Mouse (Mus musculus): ENCODE measurements around the gene Dmgdh.

Gene Dmgdh

DNA sequence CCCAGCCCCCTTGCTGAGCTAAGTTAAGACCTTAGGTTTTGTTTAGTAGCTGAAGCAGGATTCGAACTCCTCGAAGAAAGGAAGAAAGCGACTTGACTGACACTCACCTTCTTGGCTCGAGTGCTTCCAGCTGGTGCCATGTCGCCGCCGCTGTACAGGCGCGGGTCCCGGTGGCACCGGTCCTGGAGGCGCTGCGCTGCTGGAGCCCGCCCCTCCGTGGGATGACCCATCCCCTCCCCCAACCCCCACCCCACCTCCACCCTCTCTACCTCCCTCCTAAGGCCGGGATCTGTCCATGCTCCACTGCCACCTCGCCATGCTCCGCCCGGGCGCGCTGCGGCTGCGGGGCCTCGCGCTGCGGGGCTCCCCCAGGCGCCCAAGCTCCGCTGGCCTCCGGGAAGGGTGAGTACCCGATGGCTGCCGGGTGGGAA, at the start of gene Dmgdh, which contains the start of gene Bhmt2:
TSS of gene Dmgdh (plus strand) at position 303 of the 431 bp plus-strand sequence.
TSS of gene Bhmt2 (minus strand) at position 172 of the 431 bp plus-strand sequence.
- DNase-seq (ENCODE audit: low spot score), result no peak

DNA sequence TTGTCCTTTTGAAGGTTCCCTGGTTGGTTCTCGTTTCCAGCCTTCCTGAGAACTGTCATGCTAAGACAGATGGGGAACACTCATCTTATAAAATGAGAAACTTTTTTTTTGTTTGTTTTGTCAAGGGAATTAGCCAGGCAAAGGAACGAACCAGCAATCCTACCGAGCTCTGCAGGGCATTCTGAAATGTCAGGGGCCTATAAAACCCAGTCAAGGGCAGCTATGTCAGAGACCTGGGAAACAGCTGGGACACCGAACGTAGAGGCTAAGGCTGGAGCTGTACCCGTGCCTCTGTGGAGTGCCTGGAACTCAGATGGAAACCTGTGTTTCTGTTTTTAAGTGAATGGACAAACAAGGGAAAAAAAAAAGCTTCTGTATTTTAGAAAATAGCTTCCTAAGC, 45.4 kb upstream of the Dmgdh start:
- no peak for DNase-seq (ENCODE audit: low spot score)

DNA sequence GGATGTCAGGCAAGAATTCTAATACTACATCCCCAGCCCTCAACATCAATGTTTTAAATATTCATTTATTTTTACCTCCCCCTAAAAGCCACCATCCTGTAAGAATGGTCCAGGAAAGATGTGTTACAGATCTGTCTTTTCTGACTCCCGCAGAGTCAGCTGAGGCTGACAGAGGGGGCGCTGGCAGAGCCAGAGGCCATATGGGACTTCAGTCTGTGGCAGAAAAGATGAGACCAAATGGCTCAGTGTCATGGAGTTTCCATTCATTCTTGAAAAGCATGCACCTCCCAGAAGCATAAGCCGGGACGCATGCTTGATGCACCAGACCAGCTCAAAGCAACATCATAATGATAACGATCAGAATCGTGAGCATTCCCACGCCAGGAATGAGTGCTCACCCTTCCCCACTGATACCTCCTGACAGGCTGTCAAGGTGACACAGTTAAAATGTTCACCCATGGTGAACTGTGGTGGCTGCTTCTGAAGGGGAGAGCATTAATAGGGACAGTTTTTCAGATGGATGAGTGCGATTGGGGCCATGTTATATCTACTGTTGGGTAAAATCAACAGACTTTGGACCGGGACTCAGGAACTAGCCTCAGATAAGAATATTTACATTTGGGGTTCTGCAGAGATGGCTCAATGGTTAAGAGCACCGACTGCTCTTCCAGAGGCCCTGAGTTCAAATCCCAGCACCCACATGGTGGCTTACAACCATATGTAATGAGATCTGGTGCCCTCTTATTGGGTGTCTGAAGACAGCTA, 43.1 kb upstream of the Dmgdh start:
- DNase-seq (ENCODE audit: low spot score), result no peak

DNA sequence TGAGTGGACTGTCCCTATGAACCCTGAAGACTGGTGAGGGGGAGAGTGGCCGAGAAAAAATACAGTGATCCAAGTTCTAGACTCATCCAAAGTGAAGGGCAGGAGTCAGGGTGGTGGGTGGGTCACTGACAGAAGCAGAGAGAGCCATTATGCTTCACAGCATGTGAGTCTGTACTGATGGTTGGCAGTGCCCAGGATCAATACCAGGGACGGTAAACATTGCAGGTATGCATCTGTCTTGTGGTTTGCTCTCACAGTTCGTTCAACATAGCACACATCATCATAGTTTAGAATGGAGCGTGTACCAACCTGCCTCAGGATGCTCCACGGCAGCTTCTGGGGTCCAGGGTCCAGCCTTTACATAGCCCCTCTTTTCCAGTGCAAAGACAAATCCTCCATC, 41.3 kb upstream of the Dmgdh start:
- no peak for DNase-seq (ENCODE audit: low spot score)

DNA sequence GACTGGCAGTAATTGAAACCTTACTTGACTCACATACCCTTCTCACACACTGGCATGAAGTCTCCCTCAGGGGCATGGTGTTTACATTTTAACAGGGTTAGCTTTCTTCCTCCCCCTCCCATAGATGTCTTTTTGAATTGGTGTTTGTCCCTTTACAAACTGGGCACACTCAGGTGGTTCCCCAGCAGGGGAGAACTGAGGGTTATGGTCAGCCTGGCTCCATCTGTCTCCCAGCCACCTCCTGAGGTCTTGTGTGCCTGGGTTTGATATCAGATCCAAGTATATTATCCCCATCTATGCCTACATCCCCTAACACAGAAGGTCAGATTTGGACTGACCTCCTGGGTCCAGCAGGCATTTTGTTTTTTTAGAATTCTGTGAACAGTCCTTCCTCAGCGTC, 37.7 kb upstream of the Dmgdh start:
- DNase-seq (ENCODE audit: low spot score), result no peak

DNA sequence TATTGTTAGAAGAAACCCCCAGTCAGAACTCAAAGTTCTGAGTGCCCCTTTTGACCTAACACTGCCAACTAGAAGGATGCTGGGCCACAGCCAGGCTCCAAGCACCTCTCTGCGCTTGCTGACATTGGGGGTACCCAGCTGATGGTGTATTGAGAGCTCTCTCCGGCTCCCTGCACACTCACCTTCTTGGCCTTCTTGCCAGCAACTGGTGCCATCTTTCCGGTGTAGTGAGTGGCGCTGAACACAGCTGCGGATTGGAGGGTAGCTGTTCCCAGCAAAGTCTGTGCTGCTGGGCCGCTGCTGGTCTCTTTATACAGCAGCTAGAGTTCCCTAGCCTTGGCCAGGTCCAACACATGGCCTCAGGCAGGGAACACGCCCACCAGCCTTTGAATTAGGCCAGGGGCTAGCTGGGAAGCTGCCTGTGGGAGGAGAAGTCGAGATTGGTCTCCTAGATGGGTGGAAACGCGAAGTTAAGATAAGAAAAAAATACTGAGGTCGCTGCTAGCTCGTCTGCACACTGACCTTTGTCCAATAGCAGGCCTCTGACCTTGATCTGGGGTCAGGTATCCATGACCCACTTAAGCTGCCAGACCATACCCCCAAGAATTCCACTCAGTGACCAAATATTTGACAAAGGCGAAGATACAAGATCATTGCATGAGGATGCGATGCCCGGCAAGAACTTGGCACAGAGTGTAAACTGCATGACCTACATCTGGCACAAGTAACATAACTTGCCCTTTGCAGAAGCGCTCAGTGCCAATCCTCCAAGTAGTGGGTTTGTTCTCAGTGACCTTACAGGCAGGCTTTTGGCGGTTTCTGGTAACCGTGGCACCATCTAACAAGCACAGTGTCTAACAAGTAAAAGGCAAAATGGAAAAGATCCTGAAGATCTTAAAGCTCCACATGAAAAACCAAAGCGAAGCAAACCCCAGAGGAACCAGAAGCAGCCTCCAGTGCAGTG, 36.7 kb upstream of the Dmgdh start, which contains the start of gene Bhmt:
TSS of gene Bhmt (minus strand) at position 680 of the 964 bp plus-strand sequence.
- no peak for DNase-seq (ENCODE audit: low spot score)

DNA sequence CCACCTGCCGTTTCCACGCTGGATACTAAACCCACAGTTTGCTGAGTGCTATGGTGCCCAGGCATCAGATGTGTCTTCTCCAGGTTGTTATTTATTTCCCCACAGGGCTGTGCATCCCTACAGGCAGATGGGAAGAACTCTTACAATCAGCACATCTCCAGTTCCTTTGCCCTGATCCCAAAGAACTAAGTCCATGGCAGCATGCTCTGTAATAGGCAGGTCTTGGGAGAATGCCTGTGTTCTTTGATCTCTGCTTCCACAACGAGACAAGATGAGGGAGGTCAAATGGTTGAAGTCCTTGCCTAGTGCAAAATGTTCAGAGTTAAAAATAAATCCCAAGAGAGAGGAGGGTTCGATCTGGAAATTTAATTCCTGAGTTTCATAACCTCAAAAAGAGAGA, 34.6 kb upstream of the Dmgdh start:
- no peak for DNase-seq (ENCODE audit: low spot score)

DNA sequence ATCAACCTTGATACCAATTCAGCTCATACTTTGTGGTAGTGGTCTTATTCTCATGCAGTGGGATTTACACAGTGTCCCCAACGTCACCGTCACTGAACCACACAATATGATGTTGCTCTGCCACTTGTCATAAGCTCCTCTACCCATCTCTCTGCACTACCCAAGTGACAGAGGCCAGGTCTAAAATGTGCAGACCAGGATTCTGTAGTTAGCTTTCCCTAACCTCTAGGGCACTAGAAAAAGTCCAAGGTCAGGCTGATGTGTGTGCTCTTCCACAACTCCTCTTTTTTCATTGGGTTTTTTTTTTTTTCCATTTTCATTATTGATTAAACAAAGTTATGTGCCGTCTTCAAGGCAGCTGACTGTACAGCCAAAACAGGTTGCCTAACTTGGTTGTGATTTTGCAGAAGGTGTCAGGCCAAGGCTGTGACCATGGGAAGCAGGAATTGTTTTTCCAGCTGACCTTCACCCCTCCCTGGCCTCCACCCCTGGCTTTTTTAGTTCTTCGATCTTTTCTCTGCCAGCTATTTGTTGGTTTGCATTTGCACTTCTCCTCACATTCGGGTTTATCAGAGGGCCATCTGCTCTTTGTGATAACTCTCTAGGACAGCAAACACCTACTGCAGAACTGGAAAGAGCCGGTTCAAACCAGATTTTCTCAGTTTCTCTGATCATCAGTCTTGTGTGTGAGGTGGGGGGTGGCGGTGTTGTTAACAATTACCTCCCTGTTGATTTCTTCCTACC, 25.7 kb upstream of the Dmgdh start:
- DNase-seq (ENCODE audit: low spot score), result no peak

- no peak for DNase-seq (ENCODE audit: low spot score)
These were observed 20.9 kb upstream of the Dmgdh start for GRCm38 (mm10) chr13:93653382-93653781.

DNA sequence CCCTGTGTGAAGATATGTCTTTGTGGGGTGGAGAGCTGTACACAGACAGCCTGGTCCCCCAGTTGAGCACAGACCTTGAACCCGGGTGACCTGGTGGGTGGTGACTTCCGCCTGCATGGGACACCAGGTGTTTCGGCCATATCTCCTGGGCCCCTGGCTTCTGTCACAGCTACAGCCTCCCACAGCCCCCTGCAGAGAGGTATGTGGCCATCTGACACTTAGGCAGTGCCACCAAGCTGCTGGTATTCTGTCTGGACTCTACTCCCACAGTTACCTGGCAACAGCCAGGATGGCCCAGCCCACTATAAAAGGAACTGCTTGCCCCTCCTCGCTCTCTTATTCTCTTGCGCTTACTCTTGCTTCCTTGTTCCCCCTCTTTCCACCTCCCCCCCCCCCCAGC, 16.3 kb upstream of the Dmgdh start:
- DNase-seq (ENCODE audit: low spot score), result no peak

GRCm38 (mm10) chr13:93667586-93667985, 6.6 kb upstream of the Dmgdh start:
- DNase-seq (ENCODE audit: low spot score), result no peak

- no peak for DNase-seq (ENCODE audit: low spot score)
These were observed 1.9 kb upstream of the Dmgdh start for GRCm38 (mm10) chr13:93672371-93672770.

DNA sequence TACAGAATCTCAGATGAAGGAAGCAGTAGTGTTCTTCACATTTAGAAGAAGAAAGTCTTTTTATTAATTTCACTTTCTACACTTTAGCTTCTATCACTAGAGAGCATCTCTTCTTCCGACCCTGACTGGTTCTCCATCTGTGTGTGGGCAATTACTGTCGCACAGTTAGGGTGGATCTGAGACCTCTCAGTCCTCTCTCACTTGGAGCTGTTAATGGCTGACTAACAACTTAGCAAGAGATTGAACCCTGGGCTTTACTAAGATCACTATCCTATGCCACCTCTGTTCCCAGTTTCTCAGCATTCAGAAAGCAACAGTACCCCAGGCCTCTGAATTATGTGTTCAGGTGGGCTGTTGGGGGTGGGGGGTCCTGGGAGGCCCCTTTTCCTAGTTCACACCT, 937 bp upstream of the Dmgdh start:
- no peak for DNase-seq (ENCODE audit: low spot score)

GRCm38 (mm10) chr13:93676864-93677263, 2.6 kb downstream of the Dmgdh start:
- no peak for DNase-seq (ENCODE audit: low spot score)

- no peak for DNase-seq (ENCODE audit: low spot score)
These were observed 9.1 kb downstream of the Dmgdh start for GRCm38 (mm10) chr13:93683336-93683735.

- no peak for DNase-seq (ENCODE audit: low spot score)
These were observed 11.0 kb downstream of the Dmgdh start for GRCm38 (mm10) chr13:93685226-93685625.

DNA sequence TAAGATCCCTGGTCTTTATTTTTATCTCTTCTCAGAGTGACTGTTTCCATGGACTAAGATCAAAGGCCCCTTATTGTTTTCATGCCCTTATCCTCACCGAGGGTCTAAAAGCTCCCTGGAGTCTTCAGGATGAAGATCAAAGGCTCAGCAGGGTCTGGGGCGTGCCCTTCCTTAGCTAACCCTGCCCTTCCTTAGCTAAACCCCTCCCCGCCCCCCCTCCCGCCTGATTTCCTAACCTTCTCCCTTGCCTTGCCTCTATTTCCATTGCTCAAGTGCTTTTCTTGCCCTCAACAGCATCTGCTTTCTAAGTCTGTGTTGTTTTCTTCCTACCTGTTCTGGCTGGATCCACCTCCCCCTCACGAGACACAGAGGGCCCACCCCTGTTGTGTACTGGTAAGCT, 13.1 kb downstream of the Dmgdh start:
- DNase-seq (ENCODE audit: low spot score), result no peak

DNA sequence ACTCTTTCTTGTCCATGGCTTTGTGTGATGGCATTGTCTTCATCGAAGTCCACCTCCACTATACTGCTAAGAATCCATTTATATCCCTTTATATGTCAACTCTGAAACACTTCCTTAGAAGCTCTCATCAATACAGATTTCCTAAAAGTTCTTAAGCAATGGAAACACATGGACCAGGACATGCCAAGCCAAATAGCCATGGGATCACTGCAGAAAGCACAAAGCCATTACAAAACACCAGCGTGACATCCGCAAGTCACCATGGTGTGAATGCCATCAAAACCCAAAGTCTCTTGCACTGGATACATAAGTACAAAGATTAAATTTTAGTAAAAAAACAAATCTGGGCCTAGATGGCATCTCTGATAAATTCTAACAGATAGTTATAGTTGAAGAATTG, 15.3 kb downstream of the Dmgdh start:
- DNase-seq (ENCODE audit: low spot score), result no peak

DNA sequence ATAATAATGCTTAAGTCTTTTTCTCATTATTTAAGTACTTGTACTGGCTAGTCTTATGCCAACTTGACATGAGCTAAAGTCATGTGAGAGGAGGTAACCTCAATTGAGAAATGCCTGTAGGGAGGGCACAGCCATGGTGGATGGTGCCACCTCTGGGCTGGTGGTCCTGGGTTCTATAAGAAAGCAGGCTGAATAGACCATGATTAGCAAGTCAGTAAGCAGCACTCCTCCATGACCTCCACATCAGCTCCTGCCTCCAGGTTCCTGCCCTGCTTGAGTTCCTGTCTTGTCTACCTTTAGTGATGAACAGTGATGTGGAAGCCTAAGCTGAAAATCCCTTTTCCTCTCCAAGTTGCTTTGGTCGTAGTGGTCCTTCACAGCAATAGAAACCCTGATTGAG, 16.6 kb downstream of the Dmgdh start:
- no peak for DNase-seq (ENCODE audit: low spot score)

DNA sequence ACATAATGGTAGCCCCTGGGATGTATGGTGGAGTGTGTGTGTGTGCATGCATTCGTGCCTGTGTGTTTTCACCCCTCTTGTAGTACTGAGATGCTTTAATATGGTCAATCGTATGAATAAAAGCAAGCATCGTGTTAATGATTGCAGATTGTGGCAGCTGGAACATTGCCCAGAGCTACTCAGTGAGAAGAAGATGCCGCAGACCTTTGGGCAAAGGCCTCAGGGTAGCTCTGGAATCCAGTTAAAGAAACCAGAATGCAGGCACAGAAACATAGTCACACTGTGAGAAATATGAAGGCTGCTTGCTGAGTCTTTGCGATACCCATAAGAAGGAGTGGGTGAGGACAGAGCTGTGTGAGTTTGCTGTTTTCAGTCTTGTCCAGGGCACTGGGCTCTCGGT, 24.6 kb downstream of the Dmgdh start:
- no peak for DNase-seq (ENCODE audit: low spot score)

DNA sequence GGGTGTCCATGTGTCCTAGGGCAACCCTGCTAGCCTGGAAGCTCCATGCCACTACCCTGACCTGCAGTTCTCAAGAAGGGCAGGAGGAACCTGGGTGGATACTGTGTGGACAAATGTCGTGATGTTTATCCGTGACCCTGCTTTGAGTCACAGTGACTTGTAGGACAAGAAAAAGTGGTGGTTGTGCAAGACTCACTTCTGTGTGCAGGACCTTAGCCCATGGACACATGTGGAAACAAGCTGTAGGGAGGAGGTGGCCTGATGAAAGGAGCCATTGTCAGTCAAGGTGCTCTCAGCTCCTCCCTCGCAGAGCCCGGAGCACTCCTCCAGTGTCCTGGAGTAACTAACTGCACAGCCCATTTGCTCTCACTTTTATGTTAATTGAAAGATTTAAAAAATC, 31.5 kb downstream of the Dmgdh start:
- DNase-seq (ENCODE audit: low spot score), result no peak

GRCm38 (mm10) chr13:93707271-93707670, 33.0 kb downstream of the Dmgdh start:
- DNase-seq (ENCODE audit: low spot score), result no peak

Data from urinary bladder, postnatal 10 days (tissue).